Comparison of ENCODE assay signal across 9 mouse cellular contexts in genomic region chr16:44530829-44531228, GRCm38 (mm10). TPM values are rescaled to one million over a fixed set of nuclear protein-coding genes. Genes with fewer than 3 reads are reported as not detected.
DNase-seq lines count a peak whose midpoint lies in the region; ATAC-seq lines count a peak whose summit lies in the region.
"Had no signal": no experiment of that assay in that cellular context is flagged by ENCODE, and none has a peak within 500 bp of the region (broad histone marks: within the 10 kb centered on the region; RNA-seq: fewer than 3 reads in every experiment).

No protein-coding gene starts in this region.

- ATAC-seq in kidney, embryonic 16.5 days (ENCODE audit: low FRiP score, low TSS enrichment), result peak; percentile 76; the same call in 1 of the 2 replicates
- peak; percentile 95 for ATAC-seq in hindbrain, embryonic 11.5 days (ENCODE audit: low FRiP score)
- ATAC-seq in neural tube, embryonic 12.5 days (ENCODE audit: low FRiP score, low read depth), result peak; percentile 93

- H3K27ac ChIP-seq in kidney, embryonic 16.5 days (ENCODE audit: low read length), result peak overlapping the region; percentile 40; the same call in 1 of the 2 replicates
- peak overlapping the region; percentile 88 for H3K27ac ChIP-seq in hindbrain, embryonic 11.5 days (ENCODE audit: low read depth, low read length)
- peak overlapping the region; percentile 60 for H3K27ac ChIP-seq in neural tube, embryonic 12.5 days

- peaks cover 7% of the 10 kb centered on the region; the same call in 1 of the 2 replicates for H3K36me3 ChIP-seq in kidney, embryonic 16.5 days (ENCODE audit: insufficient read depth, low read length)
- H3K36me3 ChIP-seq in hindbrain, embryonic 11.5 days (ENCODE audit: control insufficient read depth, insufficient read depth, low read length), result peaks cover 3% of the 10 kb centered on the region; the same call in 1 of the 2 replicates
- H3K36me3 ChIP-seq in neural tube, embryonic 12.5 days, result peaks cover 7% of the 10 kb centered on the region

- peak overlapping the region; percentile 54 for H3K4me2 ChIP-seq in kidney, embryonic 16.5 days (replicated peaks; ENCODE audit: low read depth, low read length)
- H3K4me2 ChIP-seq in hindbrain, embryonic 11.5 days (replicated peaks; ENCODE audit: low read depth, low read length), result peak overlapping the region; percentile 43
- peak overlapping the region; percentile 51 for H3K4me2 ChIP-seq in neural tube, embryonic 12.5 days (replicated peaks)

- WGBS in kidney, embryonic 16.5 days, result 8% methylated on average over 7 of the region's 7 CpGs
- 1% methylated on average over 7 of the region's 7 CpGs for WGBS in hindbrain, embryonic 11.5 days
- WGBS in neural tube, embryonic 12.5 days, result 0% methylated on average over 7 of the region's 7 CpGs

- no peaks in the 10 kb centered on the region for H3K27me3 ChIP-seq in kidney, embryonic 16.5 days (ENCODE audit: insufficient read depth, low read length)
- no peaks in the 10 kb centered on the region for H3K27me3 ChIP-seq in hindbrain, embryonic 11.5 days (ENCODE audit: control insufficient read depth, insufficient read depth, low read length)
- no peaks in the 10 kb centered on the region for H3K27me3 ChIP-seq in neural tube, embryonic 12.5 days (replicated peaks)

- H3K9me3 ChIP-seq in kidney, embryonic 16.5 days (ENCODE audit: low read length), result no peaks in the 10 kb centered on the region
- no peaks in the 10 kb centered on the region for H3K9me3 ChIP-seq in hindbrain, embryonic 11.5 days (ENCODE audit: control insufficient read depth, low read length)
- H3K9me3 ChIP-seq in neural tube, embryonic 12.5 days, result no peaks in the 10 kb centered on the region

- intact Hi-C loops in gastrocnemius, postnatal 36 days (cut with DNase I), result no loop called here

- H3K4me1 ChIP-seq in kidney, embryonic 16.5 days (ENCODE audit: insufficient read depth, low read length), result peaks cover 75% of the 10 kb centered on the region
- H3K4me1 ChIP-seq in hindbrain, embryonic 11.5 days (replicated peaks; ENCODE audit: control insufficient read depth, insufficient read depth, low read length), result peaks cover 19% of the 10 kb centered on the region
- peaks cover 74% of the 10 kb centered on the region for H3K4me1 ChIP-seq in neural tube, embryonic 12.5 days

- H3K9ac ChIP-seq in kidney, embryonic 16.5 days (replicated peaks; ENCODE audit: low read length), result peak overlapping the region; percentile 51; the same call in 1 of the 2 replicates
- peak overlapping the region; percentile 16; the same call in 1 of the 2 replicates for H3K9ac ChIP-seq in hindbrain, embryonic 11.5 days (ENCODE audit: low read depth, low read length)
- peak overlapping the region; percentile 26; the same call in 1 of the 2 replicates for H3K9ac ChIP-seq in neural tube, embryonic 12.5 days

- no peak for DNase-seq in kidney, postnatal 10 days
- DNase-seq in embryo, embryonic 11 days, result peak; percentile 94
- peak; percentile 93 for DNase-seq in hindbrain, embryonic 11.5 days (ENCODE audit: low spot score)
- DNase-seq in thymus, postnatal 4 days, result no peak
- no peak for DNase-seq in B cell, adult 2 months
- no peak for DNase-seq in gastrocnemius, postnatal 36 days
- DNase-seq: kidney, postnatal 25 days had no signal

- peak overlapping the region; percentile 27 for H3K4me3 ChIP-seq in kidney, embryonic 16.5 days (ENCODE audit: low read length)
- peak overlapping the region; percentile 6; the same call in 1 of the 2 replicates for H3K4me3 ChIP-seq in hindbrain, embryonic 11.5 days (ENCODE audit: low read depth, low read length)
- H3K4me3 ChIP-seq in neural tube, embryonic 12.5 days, result peak overlapping the region; percentile 13; the same call in 1 of the 2 replicates

RNA-seq across cellular contexts. Expression of gene Boc, which starts 27.9 kb away (rescaled TPM):
- polyA plus RNA-seq in kidney, embryonic 16.5 days (2015; fragmentation: Nextera tagmentation; extraction: Ambion mirVana), result 23.2 and 24.0 TPM in 2 replicates
- polyA plus RNA-seq in hindbrain, embryonic 11.5 days (2014; fragmentation: Nextera tagmentation; extraction: Ambion mirVana), result 34.3 and 41.7 TPM in 2 replicates
- 32.1 and 34.3 TPM in 2 replicates for polyA plus RNA-seq in neural tube, embryonic 12.5 days (2016; fragmentation: Nextera tagmentation; extraction: Ambion mirVana)
- 1 to 10 TPM; 3.7 to 3.8 TPM for total RNA-seq in gastrocnemius, postnatal 36 days (2021)

Comparison
In these comparisons a context has a peak if more than half of its experiments do, and no peak if none do; other contexts are left out.
1. DNase-seq: peak in embryo, embryonic 11 days (single experiment) and hindbrain, embryonic 11.5 days (single experiment); none in kidney, postnatal 10 days (single experiment), thymus, postnatal 4 days (single experiment), B cell, adult 2 months (0 of 2) and gastrocnemius, postnatal 36 days (0 of 2).
2. Peak in every context shown above with its lines, with median percentiles within 50 percentile points of each other: ATAC-seq, H3K27ac ChIP-seq, H3K4me2 ChIP-seq, H3K4me3 ChIP-seq and H3K9ac ChIP-seq.